Mouse (Mus musculus): ENCODE measurements around the gene Rpl31. TPM values are rescaled to one million over a fixed set of nuclear protein-coding genes. Genes with fewer than 3 reads are reported as not detected.

Gene Rpl31
- polyA plus RNA-seq, 1 experiment from 2014 or later = 288 TPM

DNA sequence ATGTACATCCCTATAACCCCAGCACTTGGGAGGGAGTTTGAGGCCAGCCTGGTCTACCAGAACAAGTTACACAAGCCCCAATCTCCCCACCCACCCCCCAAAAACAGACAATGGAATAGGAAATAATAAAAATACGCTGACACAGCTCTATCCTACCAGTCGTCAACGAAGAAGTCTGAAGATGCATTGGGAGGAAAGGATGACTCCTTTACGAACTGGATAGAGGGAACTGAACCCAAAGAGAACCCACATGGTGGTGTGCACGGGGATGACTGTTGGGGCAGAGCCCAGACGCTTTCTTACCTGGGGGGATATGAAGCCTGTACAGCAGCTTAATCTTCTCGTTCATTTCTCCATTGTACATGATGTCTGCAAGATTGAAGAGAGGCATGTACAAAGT, 8.5 kb downstream of the Rpl31 start:
- no peak for ATAC-seq

DNA sequence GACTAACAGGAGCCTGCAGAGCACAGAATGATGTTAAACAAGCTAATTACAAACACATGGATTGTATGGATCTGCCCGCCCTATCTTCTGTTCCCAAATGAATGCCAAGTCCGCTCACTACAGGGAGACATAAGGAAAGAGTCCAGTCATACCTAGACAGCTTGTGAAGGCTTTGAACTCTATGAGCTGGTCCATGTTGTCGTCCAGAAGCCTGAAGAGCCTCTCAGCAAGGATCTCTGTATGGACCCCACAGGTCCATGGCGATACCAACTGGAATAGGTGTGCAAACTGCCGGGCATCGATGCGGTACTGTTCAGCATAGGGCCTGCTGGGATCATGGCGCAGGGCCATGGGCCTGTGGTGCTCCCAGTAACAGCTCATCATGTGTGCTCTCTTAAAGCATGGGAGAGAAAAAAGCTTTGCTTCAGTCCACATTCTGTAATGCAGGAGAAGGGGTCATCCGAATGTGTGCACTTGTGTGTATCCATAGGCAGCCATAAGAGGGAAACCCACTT, 9.1 kb downstream of the Rpl31 start:
- H3K9me3 ChIP-seq (ENCODE audit: control insufficient read depth, low read length) = no peaks in the 10 kb centered on the region

More for the DNA sequence above, 8.5 kb downstream of the Rpl31 start:
- H3K27me3 ChIP-seq (replicated peaks; ENCODE audit: control insufficient read depth, insufficient read depth, low read length) = no peaks in the 10 kb centered on the region
- WGBS = 93% methylated on average over 7 of the region's 7 CpGs
- peaks cover 19% of the 10 kb centered on the region for H3K36me3 ChIP-seq (ENCODE audit: control insufficient read depth, insufficient read depth)
- H3K9ac ChIP-seq (replicated peaks; ENCODE audit: low read depth, low read length) = no peak overlapping the region
- no peak overlapping the region for H3K4me3 ChIP-seq (replicated peaks; ENCODE audit: low read length)
- no peak overlapping the region for H3K27ac ChIP-seq (ENCODE audit: low read length)
- no peaks in the 10 kb centered on the region for H3K4me1 ChIP-seq (replicated peaks; ENCODE audit: control insufficient read depth, insufficient read depth, low read length)
- no peaks in the 10 kb centered on the region for H3K9me3 ChIP-seq (ENCODE audit: control insufficient read depth, low read length)
- H3K4me2 ChIP-seq (ENCODE audit: low read length) = no peak overlapping the region

GRCm38 (mm10) chr1:39378540-39378939, 10.9 kb downstream of the Rpl31 start:
- H3K4me2 ChIP-seq (ENCODE audit: low read length) = no peak overlapping the region
- no peaks in the 10 kb centered on the region for H3K4me1 ChIP-seq (replicated peaks; ENCODE audit: control insufficient read depth, insufficient read depth, low read length)
- no peak overlapping the region for H3K27ac ChIP-seq (ENCODE audit: low read length)
- H3K36me3 ChIP-seq (ENCODE audit: control insufficient read depth, insufficient read depth) = peaks cover 8% of the 10 kb centered on the region
- H3K9me3 ChIP-seq (ENCODE audit: control insufficient read depth, low read length) = no peaks in the 10 kb centered on the region
- ATAC-seq = no peak
- H3K27me3 ChIP-seq (replicated peaks; ENCODE audit: control insufficient read depth, insufficient read depth, low read length) = no peaks in the 10 kb centered on the region
- no peak overlapping the region for H3K4me3 ChIP-seq (replicated peaks; ENCODE audit: low read length)
- no peak overlapping the region for H3K9ac ChIP-seq (replicated peaks; ENCODE audit: low read depth, low read length)
- 49% methylated on average over 1 of the region's 1 CpGs for WGBS

More for the DNA sequence above, 9.1 kb downstream of the Rpl31 start:
- H3K4me1 ChIP-seq (replicated peaks; ENCODE audit: control insufficient read depth, insufficient read depth, low read length) = no peaks in the 10 kb centered on the region
- H3K9ac ChIP-seq (replicated peaks; ENCODE audit: low read depth, low read length) = no peak overlapping the region
- no peaks in the 10 kb centered on the region for H3K27me3 ChIP-seq (replicated peaks; ENCODE audit: control insufficient read depth, insufficient read depth, low read length)
- peaks cover 16% of the 10 kb centered on the region for H3K36me3 ChIP-seq (ENCODE audit: control insufficient read depth, insufficient read depth)
- no peak overlapping the region for H3K4me2 ChIP-seq (ENCODE audit: low read length)
- 95% methylated on average over 9 of the region's 9 CpGs for WGBS
- ATAC-seq = no peak
- no peak overlapping the region for H3K27ac ChIP-seq (ENCODE audit: low read length)
- no peak overlapping the region for H3K4me3 ChIP-seq (replicated peaks; ENCODE audit: low read length)

DNA sequence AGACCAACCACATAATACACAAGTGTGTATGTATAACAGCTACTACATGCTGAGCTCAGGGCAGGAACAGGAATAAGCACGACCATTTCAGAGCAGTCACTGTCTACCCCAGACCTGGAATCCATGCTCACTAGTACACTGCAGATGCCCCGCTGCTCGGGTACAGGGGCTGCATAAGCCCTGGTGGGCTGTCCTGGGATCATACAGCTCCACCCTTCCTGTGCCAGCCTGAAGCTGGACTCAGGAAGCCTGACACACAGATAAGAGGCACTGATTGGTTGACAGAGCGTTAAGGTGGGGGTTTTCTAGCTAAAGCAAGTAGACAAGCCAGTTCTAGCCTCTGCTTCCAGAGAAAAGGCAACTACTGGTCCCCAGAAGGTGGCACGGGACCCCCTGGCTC, 11.4 kb downstream of the Rpl31 start:
- H3K4me3 ChIP-seq (replicated peaks; ENCODE audit: low read length) = no peak overlapping the region
- H3K9me3 ChIP-seq (ENCODE audit: control insufficient read depth, low read length) = no peaks in the 10 kb centered on the region; the same call in 1 of the 2 replicates
- no peaks in the 10 kb centered on the region for H3K27me3 ChIP-seq (replicated peaks; ENCODE audit: control insufficient read depth, insufficient read depth, low read length)
- H3K9ac ChIP-seq (replicated peaks; ENCODE audit: low read depth, low read length) = no peak overlapping the region
- no peaks in the 10 kb centered on the region for H3K4me1 ChIP-seq (replicated peaks; ENCODE audit: control insufficient read depth, insufficient read depth, low read length)
- no peak for ATAC-seq
- H3K4me2 ChIP-seq (ENCODE audit: low read length) = no peak overlapping the region
- no peak overlapping the region for H3K27ac ChIP-seq (ENCODE audit: low read length)
- WGBS = 84% methylated on average over 5 of the region's 5 CpGs
- peaks cover 8% of the 10 kb centered on the region for H3K36me3 ChIP-seq (ENCODE audit: control insufficient read depth, insufficient read depth)

DNA sequence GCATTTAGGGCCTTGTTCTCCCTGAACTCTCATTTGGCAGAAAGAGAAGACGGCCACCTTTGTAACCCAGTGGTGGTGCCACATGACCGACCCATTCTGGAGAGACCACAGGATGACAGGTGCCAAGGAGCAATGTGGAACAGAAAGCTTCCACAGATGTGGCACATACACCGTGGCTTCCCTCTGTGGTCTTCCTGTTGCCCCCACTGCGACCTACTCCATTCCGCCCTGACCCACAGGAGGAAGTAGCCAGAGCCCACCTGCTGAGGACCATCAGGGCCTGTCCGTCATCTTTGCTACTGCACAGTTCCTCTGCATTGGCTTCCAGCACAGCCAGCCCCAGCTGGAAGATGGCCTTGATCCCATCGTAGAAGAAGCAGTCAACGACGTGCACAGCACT, 13.4 kb downstream of the Rpl31 start:
- H3K9me3 ChIP-seq (ENCODE audit: control insufficient read depth, low read length) = no peaks in the 10 kb centered on the region; the same call in 1 of the 2 replicates
- peaks cover 4% of the 10 kb centered on the region for H3K36me3 ChIP-seq (ENCODE audit: control insufficient read depth, insufficient read depth)
- WGBS = 93% methylated on average over 9 of the region's 9 CpGs
- H3K4me3 ChIP-seq (replicated peaks; ENCODE audit: low read length) = no peak overlapping the region
- no peaks in the 10 kb centered on the region for H3K27me3 ChIP-seq (replicated peaks; ENCODE audit: control insufficient read depth, insufficient read depth, low read length)
- no peak overlapping the region for H3K27ac ChIP-seq (ENCODE audit: low read length)
- H3K4me2 ChIP-seq (ENCODE audit: low read length) = no peak overlapping the region
- ATAC-seq = no peak
- no peak overlapping the region for H3K9ac ChIP-seq (replicated peaks; ENCODE audit: low read depth, low read length)
- no peaks in the 10 kb centered on the region for H3K4me1 ChIP-seq (replicated peaks; ENCODE audit: control insufficient read depth, insufficient read depth, low read length)

DNA sequence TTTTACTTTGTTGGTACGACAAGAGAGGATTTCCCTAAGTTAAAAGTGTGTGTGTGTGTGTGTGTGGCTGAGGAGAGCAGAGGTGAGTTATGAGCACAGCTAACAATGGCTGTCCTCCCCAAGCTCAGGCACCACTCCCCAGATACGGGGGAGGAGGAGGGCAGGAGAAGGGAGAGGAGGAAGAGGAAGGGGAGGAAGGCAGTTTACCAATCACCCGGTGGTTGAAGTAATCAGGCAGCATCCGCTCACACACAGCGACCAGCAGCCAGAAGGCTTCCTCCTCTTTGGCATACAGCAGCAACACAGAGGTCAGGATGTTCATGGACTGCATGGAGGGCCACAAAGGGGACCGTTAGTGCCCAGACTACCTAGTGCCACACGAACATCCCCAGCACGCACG, 17.3 kb downstream of the Rpl31 start:
- no peak overlapping the region for H3K4me2 ChIP-seq (ENCODE audit: low read length)
- 90% methylated on average over 9 of the region's 9 CpGs for WGBS
- no peak for ATAC-seq

DNA sequence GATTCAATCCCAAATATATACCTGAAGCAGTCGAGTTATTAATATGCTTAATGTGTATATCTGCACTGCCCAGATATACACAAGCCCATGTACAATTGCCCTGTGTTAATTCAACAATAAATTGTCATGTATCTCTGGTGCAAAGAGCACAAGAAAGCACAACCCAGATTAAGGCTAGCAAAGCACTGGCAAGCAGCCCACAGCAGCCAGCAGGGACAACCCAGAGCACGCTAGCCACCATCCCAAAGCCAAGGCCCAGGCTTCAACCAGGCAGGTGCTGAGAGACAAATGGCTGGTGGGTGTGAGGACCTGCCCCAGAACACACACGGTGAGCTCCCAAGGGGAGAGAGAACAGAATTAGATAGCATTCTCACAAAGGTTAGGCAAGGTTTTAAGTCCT, 18.8 kb downstream of the Rpl31 start:
- Histone ChIP-seq H3K4me1 (replicated peaks; ENCODE audit: control insufficient read depth, insufficient read depth, low read length) (no peaks in the 10 kb centered on the region; the same call in 1 of the 2 replicates), H3K27me3 (replicated peaks; ENCODE audit: control insufficient read depth, insufficient read depth, low read length) (no peaks in the 10 kb centered on the region), H3K9ac (replicated peaks; ENCODE audit: low read depth, low read length) (no peak overlapping the region), H3K9me3 (ENCODE audit: control insufficient read depth, low read length) (no peaks in the 10 kb centered on the region; the same call in 1 of the 2 replicates), H3K36me3 (ENCODE audit: control insufficient read depth, insufficient read depth) (no peaks in the 10 kb centered on the region), H3K4me2 (ENCODE audit: low read length) (no peak overlapping the region), H3K4me3 (replicated peaks; ENCODE audit: low read length) (no peak overlapping the region), H3K27ac (ENCODE audit: low read length) (no peak overlapping the region)
- 83% methylated on average over 3 of the region's 3 CpGs for WGBS
- no peak for ATAC-seq

More for the DNA sequence above, 17.3 kb downstream of the Rpl31 start:
- no peaks in the 10 kb centered on the region; the same call in 1 of the 2 replicates for H3K9me3 ChIP-seq (ENCODE audit: control insufficient read depth, low read length)
- no peaks in the 10 kb centered on the region; the same call in 1 of the 2 replicates for H3K4me1 ChIP-seq (replicated peaks; ENCODE audit: control insufficient read depth, insufficient read depth, low read length)
- H3K27me3 ChIP-seq (replicated peaks; ENCODE audit: control insufficient read depth, insufficient read depth, low read length) = no peaks in the 10 kb centered on the region
- H3K9ac ChIP-seq (replicated peaks; ENCODE audit: low read depth, low read length) = no peak overlapping the region
- H3K4me3 ChIP-seq (replicated peaks; ENCODE audit: low read length) = no peak overlapping the region
- H3K36me3 ChIP-seq (ENCODE audit: control insufficient read depth, insufficient read depth) = no peaks in the 10 kb centered on the region
- no peak overlapping the region for H3K27ac ChIP-seq (ENCODE audit: low read length)

GRCm38 (mm10) chr1:39387497-39387896, 19.9 kb downstream of the Rpl31 start:
- no peak overlapping the region for H3K4me2 ChIP-seq (ENCODE audit: low read length)
- H3K27me3 ChIP-seq (replicated peaks; ENCODE audit: control insufficient read depth, insufficient read depth, low read length) = no peaks in the 10 kb centered on the region
- H3K4me3 ChIP-seq (replicated peaks; ENCODE audit: low read length) = no peak overlapping the region
- WGBS = 60% methylated on average over 4 of the region's 4 CpGs
- no peaks in the 10 kb centered on the region for H3K36me3 ChIP-seq (ENCODE audit: control insufficient read depth, insufficient read depth)
- H3K27ac ChIP-seq (ENCODE audit: low read length) = peak overlapping the region; percentile 6; the same call in 1 of the 2 replicates
- H3K9ac ChIP-seq (replicated peaks; ENCODE audit: low read depth, low read length) = no peak overlapping the region
- no peaks in the 10 kb centered on the region; the same call in 1 of the 2 replicates for H3K9me3 ChIP-seq (ENCODE audit: control insufficient read depth, low read length)
- ATAC-seq = peak; percentile 78
- no peaks in the 10 kb centered on the region; the same call in 1 of the 2 replicates for H3K4me1 ChIP-seq (replicated peaks; ENCODE audit: control insufficient read depth, insufficient read depth, low read length)

- Histone ChIP-seq H3K4me2 (ENCODE audit: low read length) (no peak overlapping the region), H3K27me3 (replicated peaks; ENCODE audit: control insufficient read depth, insufficient read depth, low read length) (no peaks in the 10 kb centered on the region), H3K9me3 (ENCODE audit: control insufficient read depth, low read length) (no peaks in the 10 kb centered on the region; the same call in 1 of the 2 replicates), H3K9ac (replicated peaks; ENCODE audit: low read depth, low read length) (no peak overlapping the region), H3K4me1 (replicated peaks; ENCODE audit: control insufficient read depth, insufficient read depth, low read length) (no peaks in the 10 kb centered on the region; the same call in 1 of the 2 replicates), H3K27ac (ENCODE audit: low read length) (peak overlapping the region; percentile 6; the same call in 1 of the 2 replicates), H3K4me3 (replicated peaks; ENCODE audit: low read length) (no peak overlapping the region), H3K36me3 (ENCODE audit: control insufficient read depth, insufficient read depth) (no peaks in the 10 kb centered on the region)
- ATAC-seq = no peak
- WGBS = 83% methylated on average over 2 of the region's 2 CpGs
Observed at GRCm38 (mm10) chr1:39388163-39388562, 20.5 kb downstream of the Rpl31 start.

GRCm38 (mm10) chr1:39389338-39389737, 21.7 kb downstream of the Rpl31 start:
- no peak overlapping the region for H3K4me3 ChIP-seq (replicated peaks; ENCODE audit: low read length)
- ATAC-seq = no peak
- H3K27me3 ChIP-seq (replicated peaks; ENCODE audit: control insufficient read depth, insufficient read depth, low read length) = no peaks in the 10 kb centered on the region
- H3K9ac ChIP-seq (replicated peaks; ENCODE audit: low read depth, low read length) = no peak overlapping the region
- H3K36me3 ChIP-seq (ENCODE audit: control insufficient read depth, insufficient read depth) = no peaks in the 10 kb centered on the region
- H3K27ac ChIP-seq (ENCODE audit: low read length) = no peak overlapping the region
- no peak overlapping the region for H3K4me2 ChIP-seq (ENCODE audit: low read length)
- H3K4me1 ChIP-seq (replicated peaks; ENCODE audit: control insufficient read depth, insufficient read depth, low read length) = no peaks in the 10 kb centered on the region; the same call in 1 of the 2 replicates
- H3K9me3 ChIP-seq (ENCODE audit: control insufficient read depth, low read length) = no peaks in the 10 kb centered on the region
- 91% methylated on average over 11 of the region's 11 CpGs for WGBS

Measured in forebrain, embryonic 16.5 days (tissue).